In the genomic region with DNA sequence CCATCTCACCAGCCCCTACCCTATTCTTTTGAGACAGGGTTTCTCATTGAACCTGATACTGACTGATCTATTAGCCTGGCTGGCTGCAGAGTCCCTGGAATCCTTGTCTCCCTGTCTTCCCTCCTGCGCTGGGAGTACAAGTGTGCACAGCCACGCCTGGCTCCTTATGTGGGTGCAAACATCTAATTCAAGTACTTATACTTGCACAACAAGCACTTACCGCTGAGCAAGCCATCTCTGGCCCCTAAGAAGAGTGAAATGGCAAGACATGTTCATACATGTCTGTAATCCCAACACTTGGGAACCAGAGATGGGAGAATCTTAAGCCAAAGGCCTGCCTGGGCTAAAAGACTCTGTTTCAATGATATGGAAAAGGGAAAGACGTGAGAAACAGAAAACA, we compare ENCODE assay signal across 25 mouse cellular contexts. TPM values are rescaled to one million over a fixed set of nuclear protein-coding genes. Genes with fewer than 3 reads are reported as not detected.
A peak's percentile ranks its signal among the peaks of the same experiment; 100 is the strongest.
DNase-seq lines count a peak whose midpoint lies in the region; ATAC-seq and TF ChIP-seq lines count a peak whose summit lies in the region.
"Had no signal": no experiment of that assay in that cellular context is flagged by ENCODE, and none has a peak within 500 bp of the region (broad histone marks: within the 10 kb centered on the region; RNA-seq: fewer than 3 reads in every experiment).

No protein-coding gene starts in this region.

- no peaks in the 10 kb centered on the region for H3K9me3 ChIP-seq in ES-Bruce4 (replicated peaks; ENCODE audit: control insufficient read depth, insufficient read depth, low read length, poor library complexity, severe bottlenecking)
- H3K9me3 ChIP-seq: embryonic facial prominence, embryonic 13.5 days; heart, embryonic 15.5 days; hindbrain, embryonic 13.5 days had no signal

- TF ChIP-seq CTCF in ES-Bruce4 (IDR thresholded peaks at IDR 0.05; ENCODE audit: low read depth, low read length), result no peak

- H3K9ac ChIP-seq in ES-Bruce4 (ENCODE audit: low read depth, poor library complexity, severe bottlenecking), result no peak overlapping the region
- H3K9ac ChIP-seq: embryonic facial prominence, embryonic 13.5 days; heart, embryonic 15.5 days; hindbrain, embryonic 13.5 days had no signal

- no peaks in the 10 kb centered on the region for H3K27me3 ChIP-seq in ES-Bruce4 (ENCODE audit: control insufficient read depth, insufficient read depth, low read length, poor library complexity, severe bottlenecking)
- H3K27me3 ChIP-seq: embryonic facial prominence, embryonic 13.5 days; heart, embryonic 15.5 days; hindbrain, embryonic 13.5 days; Patski had no signal

- no peaks in the 10 kb centered on the region for H3K4me1 ChIP-seq in ES-Bruce4 (ENCODE audit: control insufficient read depth, insufficient read depth, low read length)
- H3K4me1 ChIP-seq: embryonic facial prominence, embryonic 13.5 days; forebrain, embryonic 10.5 days; heart, embryonic 15.5 days; hindbrain, embryonic 13.5 days had no signal

- DNase-seq in heart, adult 11 months, result peak; percentile 82
- no peak for DNase-seq in heart, adult 8-10 months (ENCODE audit: low spot score)
- DNase-seq in fat pad, adult 2 months (ENCODE audit: extremely low read depth, low read depth, low spot score), result peak; percentile 78
- DNase-seq in lung, postnatal 36 days, result peak; percentile 52
- DNase-seq in adrenal gland, postnatal 36 days, result no peak
- DNase-seq: adrenal gland, adult 8-10 months; cerebellum, adult 11 months; cerebellum, adult 8-10 months; cerebellum, postnatal 14 days; gastrocnemius, adult 2 months; gastrocnemius, postnatal 25 days; heart, adult 18-20 months; heart, postnatal 14 days had no signal

- H3K36me3 ChIP-seq in ES-Bruce4 (ENCODE audit: control insufficient read depth, insufficient read depth, low read length, poor library complexity, severe bottlenecking), result peaks cover 15% of the 10 kb centered on the region

- TF ChIP-seq POLR2A in ES-Bruce4 (IDR thresholded peaks at IDR 0.05; ENCODE audit: insufficient read depth, low read length), result no peak

- no peak for TF ChIP-seq EP300 in ES-Bruce4 (IDR thresholded peaks at IDR 0.05; ENCODE audit: insufficient read depth, low read depth, low read length)

- H3K27ac ChIP-seq in ES-Bruce4 (ENCODE audit: insufficient read depth, low read length), result peak overlapping the region; percentile 41; the same call in 1 of the 2 replicates
- H3K27ac ChIP-seq: embryonic facial prominence, embryonic 13.5 days; forebrain, embryonic 10.5 days; gastrocnemius, adult 2 months; heart, embryonic 15.5 days; hindbrain, embryonic 13.5 days; hindbrain, postnatal 0 days had no signal

- no peak overlapping the region for H3K4me3 ChIP-seq in ES-Bruce4 (ENCODE audit: low read depth, low read length)
- H3K4me3 ChIP-seq: embryonic facial prominence, embryonic 13.5 days; forebrain, embryonic 10.5 days; gastrocnemius, adult 2 months; heart, embryonic 15.5 days; hindbrain, embryonic 13.5 days had no signal

- ATAC-seq in erythroid progenitor cell, adult 5-6 weeks (replicated peaks; ENCODE audit: low FRiP score, poor library complexity, severe bottlenecking), result no peak
- ATAC-seq: forebrain, embryonic 14.5 days; hindbrain, postnatal 0 days; Patski had no signal

RNA-seq across cellular contexts. Expression of gene Grik4, which starts 58.7 kb away (rescaled TPM):
- total RNA-seq in heart, adult 8-10 months (2022), result not detected
- 0.75 and 1.0 TPM in 2 replicates for polyA plus RNA-seq in ES-Bruce4 (2011; ENCODE audit: insufficient read depth, insufficient read length, low read depth, missing spikeins)
- not detected in 2 replicates for total RNA-seq in erythroid progenitor cell, adult 5-6 weeks (2015; ENCODE audit: low replicate concordance)
- not detected in 2 replicates for total RNA-seq in erythroid progenitor cell, adult 5-6 weeks (2017; ENCODE audit: low replicate concordance)
- 1 to 10 TPM; 1.2 to 1.4 TPM for total RNA-seq in adrenal gland, postnatal 36 days (2021)
- total RNA-seq: common myeloid progenitor, adult 5-6 weeks; heart, postnatal 14 days; hematopoietic stem cell, adult 5-6 weeks had no signal
- polyA plus RNA-seq: C2C12 had no signal

Comparison
In these comparisons a context has a peak if more than half of its experiments do, and no peak if none do; other contexts are left out.
1. DNase-seq: peak in heart, adult 11 months (single experiment), fat pad, adult 2 months (single experiment) and lung, postnatal 36 days (single experiment); none in heart, adult 8-10 months (single experiment) and adrenal gland, postnatal 36 days (0 of 2).